Mouse (Mus musculus) stomach, postnatal 0 days (tissue): ENCODE measurements at regions not wholly inside any gene's neighbourhood (a gene's known extent, or its start where the extent isn't known, plus 50 kb on each side); places are given as distances from the start of the nearest gene placed in this dataset.

Experiments used
- CTCF ChIP-seq: IDR thresholded peaks from 2 replicates; pipeline ENCODE4 v1.5.1; 2016; ENCODE audit warnings: antibody characterized with exemption, low read depth, mild to moderate bottlenecking, moderate library complexity
- EP300 ChIP-seq: optimal IDR thresholded peaks from 2 replicates; pipeline ENCODE3; 2016; ENCODE audit warnings: antibody characterized with exemption

DNA sequence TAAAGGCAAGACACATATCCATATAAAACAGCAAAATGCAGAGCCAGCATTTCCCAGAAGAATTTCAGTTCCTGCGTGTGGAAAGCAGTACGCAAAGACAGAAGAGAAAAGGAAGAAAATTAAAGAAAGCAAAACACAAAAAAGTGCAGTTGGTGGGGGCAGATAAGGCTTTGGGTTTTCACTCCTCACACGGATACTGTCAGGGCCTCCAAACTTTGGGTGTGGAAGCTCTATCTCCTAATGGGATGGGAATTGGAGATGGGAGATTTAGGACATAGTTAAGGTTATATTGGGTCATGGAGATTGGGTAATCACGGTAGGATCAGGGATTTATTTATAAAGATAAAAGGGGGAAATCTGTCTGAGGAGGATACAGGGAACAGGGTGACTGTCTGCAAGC is 380.4 kb upstream of the Runx1 start:
- TF ChIP-seq CTCF (no peak), EP300 (no peak)
